Mouse (Mus musculus) liver, postnatal 0 days (tissue): ENCODE measurements around the gene Hibadh.

Experiments used
- CTCF ChIP-seq: sonication (generic); IDR thresholded peaks from 2 replicates; pipeline ENCODE4 v1.5.1; 2016; ENCODE audit warnings: antibody characterized with exemption, low read depth
- EP300 ChIP-seq: IDR thresholded peaks from 2 replicates; pipeline ENCODE4 v1.6.1; 2016; ENCODE audit warnings: antibody characterized with exemption, low read depth, mild to moderate bottlenecking

DNA sequence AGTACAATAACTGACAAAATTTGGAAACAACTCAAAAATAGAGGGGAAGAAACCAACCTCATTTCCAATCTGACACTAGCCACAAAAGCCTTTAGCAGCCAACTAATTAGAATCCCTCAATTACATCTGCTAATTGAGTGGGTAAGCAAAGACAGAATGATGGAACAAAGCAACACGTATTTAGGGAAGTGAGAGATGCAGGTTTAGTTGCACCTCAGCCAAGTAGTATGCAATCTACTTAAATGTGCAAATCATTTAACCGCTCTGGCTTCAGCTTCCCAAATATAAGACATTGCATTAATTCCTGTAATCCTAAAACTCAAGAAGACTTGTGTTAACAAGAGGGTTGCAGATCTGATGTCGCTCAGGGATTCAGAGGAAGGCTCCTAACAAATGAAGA lies 16.4 kb downstream of the Hibadh start:
- TF ChIP-seq CTCF (no peak), EP300 (no peak)
